In genomic region chr16:52044518-52044917, GRCm38 (mm10) we compare ENCODE assay signal across 23 mouse cellular contexts.
"Had no signal": no experiment of that assay in that cellular context is flagged by ENCODE, and none has a peak within 500 bp of the region (broad histone marks: within the 10 kb centered on the region; RNA-seq: fewer than 3 reads in every experiment).

No protein-coding gene starts in this region.

- H3K9me3 ChIP-seq: heart, embryonic 13.5 days; heart, embryonic 15.5 days; hindbrain, embryonic 13.5 days; hindbrain, embryonic 15.5 days; kidney, embryonic 15.5 days; limb, embryonic 13.5 days; limb, embryonic 15.5 days; liver, embryonic 13.5 days had no signal

- H3K9ac ChIP-seq: heart, embryonic 13.5 days; heart, embryonic 15.5 days; hindbrain, embryonic 13.5 days; hindbrain, embryonic 15.5 days; kidney, embryonic 15.5 days; limb, embryonic 13.5 days; limb, embryonic 15.5 days; liver, embryonic 13.5 days had no signal

- H3K4me3 ChIP-seq: heart, adult 2 months; heart, embryonic 13.5 days; heart, embryonic 15.5 days; hindbrain, embryonic 13.5 days; hindbrain, embryonic 15.5 days; kidney, embryonic 15.5 days; limb, embryonic 13.5 days; limb, embryonic 15.5 days; liver, embryonic 13.5 days had no signal

- DNase-seq: gastrocnemius, postnatal 14 days; gastrocnemius, postnatal 36 days; heart, adult 2 months; heart, postnatal 14 days; heart, postnatal 36 days; kidney, adult 11 months; kidney, adult 2 months; kidney, postnatal 10 days; kidney, postnatal 25 days; layer of hippocampus, adult 9-11 months; layer of hippocampus, postnatal 36 days; left cerebral cortex, postnatal 4 days; liver, embryonic 13.5 days had no signal

- H3K27me3 ChIP-seq: heart, embryonic 15.5 days; hindbrain, embryonic 13.5 days; hindbrain, embryonic 15.5 days; kidney, embryonic 15.5 days; limb, embryonic 13.5 days; limb, embryonic 15.5 days; liver, embryonic 13.5 days had no signal

- ATAC-seq: hindbrain, postnatal 0 days; intestine, embryonic 16.5 days had no signal

- H3K27ac ChIP-seq: heart, adult 2 months; heart, embryonic 13.5 days; heart, embryonic 15.5 days; hindbrain, embryonic 13.5 days; hindbrain, embryonic 15.5 days; hindbrain, postnatal 0 days; kidney, embryonic 15.5 days; limb, embryonic 13.5 days; limb, embryonic 15.5 days; liver, embryonic 13.5 days had no signal

- H3K4me2 ChIP-seq: heart, embryonic 11.5 days; heart, embryonic 13.5 days; heart, embryonic 15.5 days; hindbrain, embryonic 13.5 days; hindbrain, embryonic 15.5 days; kidney, embryonic 15.5 days; limb, embryonic 13.5 days; limb, embryonic 15.5 days; liver, embryonic 13.5 days had no signal
